ENCODE assay signal across 20 mouse cellular contexts in the genomic region with DNA sequence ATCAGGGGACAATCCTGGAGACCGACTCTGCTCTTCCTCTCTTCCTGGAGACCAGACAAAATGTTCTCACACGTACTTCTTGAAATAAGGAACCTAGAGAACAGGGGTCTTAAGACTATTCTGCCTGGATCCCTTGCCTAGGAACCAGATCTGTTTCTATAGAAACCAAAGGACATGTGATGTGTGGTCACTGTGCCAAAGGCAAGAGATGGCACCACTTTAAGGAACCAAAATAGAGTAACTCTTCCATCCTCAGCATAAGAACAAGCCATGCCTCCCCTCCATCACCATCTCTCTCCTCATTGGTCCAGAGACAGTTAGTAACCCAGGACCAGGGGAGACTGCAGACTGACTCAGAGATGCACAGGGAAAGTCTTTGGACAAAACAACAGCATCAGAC.
DNase-seq lines count a peak whose midpoint lies in the region; ATAC-seq and TF ChIP-seq lines count a peak whose summit lies in the region.
"Had no signal": no experiment of that assay in that cellular context is flagged by ENCODE, and none has a peak within 500 bp of the region (broad histone marks: within the 10 kb centered on the region; RNA-seq: fewer than 3 reads in every experiment).

No protein-coding gene starts in this region.

- 0 out of 2 replicates have a peak overlapping the region, but pooled peaks have one; percentile 79 for H3K27ac ChIP-seq in cortical plate, adult 2 months (ENCODE audit: insufficient read depth, low read length)
- H3K27ac ChIP-seq in liver, embryonic 12.5 days = no peak overlapping the region
- H3K27ac ChIP-seq: embryonic facial prominence, embryonic 10.5 days; embryonic facial prominence, embryonic 12.5 days; forebrain, embryonic 13.5 days had no signal

- no peak for DNase-seq in frontal cortex, postnatal 10 days (ENCODE audit: low spot score in 2 of 2)
- no peak for DNase-seq in left cerebral cortex, adult 11 months (ENCODE audit: low spot score)
- DNase-seq: adrenal gland, adult 2 months; adrenal gland, postnatal 10 days; adrenal gland, postnatal 25 days; cerebellum, adult 11 months; cerebellum, adult 18-20 months; cerebellum, adult 8-10 months; cerebellum, adult 9-11 months; cerebellum, postnatal 14 days; cerebellum, postnatal 36 days had no signal

- H3K4me1 ChIP-seq in cortical plate, adult 2 months (ENCODE audit: control insufficient read depth, insufficient read depth, low read length) = peaks cover 4% of the 10 kb centered on the region
- no peaks in the 10 kb centered on the region for H3K4me1 ChIP-seq in liver, embryonic 12.5 days
- H3K4me1 ChIP-seq: embryonic facial prominence, embryonic 10.5 days; embryonic facial prominence, embryonic 12.5 days; forebrain, embryonic 13.5 days had no signal

- no peaks in the 10 kb centered on the region for H3K9me3 ChIP-seq in liver, embryonic 12.5 days (replicated peaks)
- H3K9me3 ChIP-seq: embryonic facial prominence, embryonic 10.5 days; embryonic facial prominence, embryonic 12.5 days; forebrain, embryonic 13.5 days had no signal

- 54% methylated on average over 2 of the region's 2 CpGs for WGBS in liver, embryonic 12.5 days (ENCODE audit: insufficient replicate concordance)

- no peaks in the 10 kb centered on the region for H3K27me3 ChIP-seq in liver, embryonic 12.5 days (replicated peaks)
- H3K27me3 ChIP-seq: embryonic facial prominence, embryonic 12.5 days; forebrain, embryonic 13.5 days had no signal

- H3K36me3 ChIP-seq in liver, embryonic 12.5 days = no peaks in the 10 kb centered on the region
- H3K36me3 ChIP-seq: embryonic facial prominence, embryonic 10.5 days; embryonic facial prominence, embryonic 12.5 days had no signal

- peak; percentile 21; the same call in 1 of the 2 replicates for ATAC-seq in frontal cortex, adult (ENCODE audit: low TSS enrichment)
- 0 out of 2 replicates have a peak, but pooled peaks have one; percentile 5 for ATAC-seq in common myeloid progenitor, adult 5-6 weeks (replicated peaks; ENCODE audit: low read depth, poor library complexity, severe bottlenecking)
- ATAC-seq in megakaryocyte progenitor cell, adult 5-6 weeks (replicated peaks; ENCODE audit: poor library complexity) = peak; percentile 26; the same call in 1 of the 2 replicates
- ATAC-seq in liver, embryonic 12.5 days = no peak
- ATAC-seq: forebrain, embryonic 13.5 days; forebrain, embryonic 16.5 days had no signal

- H3K4me2 ChIP-seq in liver, embryonic 12.5 days = no peak overlapping the region
- H3K4me2 ChIP-seq: embryonic facial prominence, embryonic 12.5 days; forebrain, embryonic 13.5 days had no signal

- TF ChIP-seq CTCF in cortical plate, adult 2 months (IDR thresholded peaks at IDR 0.05; ENCODE audit: extremely low read depth, insufficient read depth, low read length) = no peak

- no peak for TF ChIP-seq POLR2A in cortical plate, adult 2 months (IDR thresholded peaks at IDR 0.05; ENCODE audit: extremely low read depth, insufficient read depth, low read length)

- no peak overlapping the region for H3K4me3 ChIP-seq in cortical plate, adult 2 months (ENCODE audit: insufficient read depth, low read length)
- H3K4me3 ChIP-seq in liver, embryonic 12.5 days = no peak overlapping the region
- H3K4me3 ChIP-seq: embryonic facial prominence, embryonic 10.5 days; embryonic facial prominence, embryonic 12.5 days; forebrain, embryonic 13.5 days had no signal

- no peak overlapping the region for H3K9ac ChIP-seq in liver, embryonic 12.5 days
- H3K9ac ChIP-seq: embryonic facial prominence, embryonic 12.5 days; forebrain, embryonic 13.5 days had no signal
